Mouse (Mus musculus) heart, embryonic 11.5 days (tissue): ENCODE results near the gene Vsir. TPM values are rescaled to one million over a fixed set of nuclear protein-coding genes. Genes with fewer than 3 reads are reported as not detected.

Experiments
- ATAC-seq: fragments of 200-750 bp; cut with Nextera tagmentation; replicated peaks from 2 replicates; pipeline ENCODE4 v1.8.0; 2017; ENCODE audit warnings: moderate library complexity; ENCODE audit not compliant: insufficient number of reproducible peaks, low FRiP score, low TSS enrichment
- H3K27ac ChIP-seq: fragments of 300-500 bp; sonication (generic); 2 replicates; pipeline ENCODE4 v1.5.1; 2014; ENCODE audit warnings: mild to moderate bottlenecking, low read depth, low read length
- H3K27me3 ChIP-seq: fragments of 300-500 bp; sonication (generic); 2 replicates; pipeline ENCODE4 v1.6.1; 2014; ENCODE audit warnings: mild to moderate bottlenecking, low read length, mixed read lengths; ENCODE audit not compliant: control insufficient read depth, insufficient read depth
- H3K36me3 ChIP-seq: fragments of 300-500 bp; sonication (generic); 2 replicates; pipeline ENCODE4 v1.6.1; 2014; ENCODE audit warnings: mild to moderate bottlenecking, low read length, moderate library complexity, mixed read lengths; ENCODE audit not compliant: control insufficient read depth, insufficient read depth
- H3K4me1 ChIP-seq: fragments of 300-500 bp; sonication (generic); 2 replicates; pipeline ENCODE4 v1.6.1; 2014; ENCODE audit warnings: low read length; ENCODE audit not compliant: control insufficient read depth, insufficient read depth
- H3K4me2 ChIP-seq: fragments of 300-500 bp; sonication (generic); 2 replicates; pipeline ENCODE4 v1.6.1; 2014; ENCODE audit warnings: mild to moderate bottlenecking, moderate library complexity
- H3K4me3 ChIP-seq: fragments of 300-500 bp; sonication (generic); 2 replicates; pipeline ENCODE4 v1.5.1; 2014; ENCODE audit warnings: low read depth, low read length
- H3K9ac ChIP-seq: fragments of 300-500 bp; sonication (generic); 2 replicates; pipeline ENCODE4 v1.6.1; 2014; ENCODE audit warnings: mild to moderate bottlenecking, low read depth, low read length, moderate library complexity
- H3K9me3 ChIP-seq: fragments of 300-500 bp; sonication (generic); replicated peaks from 2 replicates; pipeline ENCODE4 v1.6.1; 2016; ENCODE audit warnings: low read length; ENCODE audit not compliant: control insufficient read depth
- WGBS: fragments of 180-500 bp; shearing (Covaris S2); extraction: QIAGEN DNeasy Blood & Tissue Kit; methylation state at CpG from one replicate; pipeline ENCODE4 v1.1.7; 2014; ENCODE audit not compliant: insufficient replicate concordance; 5-methylcytosine and 5-hydroxymethylcytosine counted together
- polyA plus RNA-seq: library from polyadenylated mRNA; unstranded; fragments of >200 nt; fragmentation: Nextera tagmentation; extraction: Ambion mirVana; gene quantifications from 2 replicates; pipeline ENCODE4 v1.2.1, GENCODE M21; 2014

Vsir gene
- polyA plus RNA-seq = 1.2 and 1.9 TPM in 2 replicates

- H3K27me3 ChIP-seq = no peaks in the 10 kb centered on the region; the same call in 1 of the 2 replicates
- peaks cover 29% of the 10 kb centered on the region for H3K4me1 ChIP-seq
- under 1% methylated on average over 32 of the region's 37 CpGs for WGBS
- no peaks in the 10 kb centered on the region for H3K36me3 ChIP-seq
- H3K27ac ChIP-seq = peak within 1 kb of the TSS; percentile 6; the same call in 1 of the 2 replicates
- peak within 1 kb of the TSS; percentile 54 for H3K9ac ChIP-seq
- H3K4me3 ChIP-seq = peak within 1 kb of the TSS; percentile 37
- ATAC-seq = no peak; the same call in 1 of the 2 replicates
- H3K4me2 ChIP-seq = peak within 1 kb of the TSS; percentile 71
- no peaks in the 10 kb centered on the region for H3K9me3 ChIP-seq
Observed at GRCm38 (mm10) chr10:60346701-60347405, at the start of gene Vsir. Gene Vsir (plus strand): TSS chr10:60346851.

GRCm38 (mm10) chr10:60299636-60300035, 47.0 kb upstream of the Vsir start:
- no peak for ATAC-seq
- H3K27ac ChIP-seq = no peak overlapping the region
- H3K4me3 ChIP-seq = no peak overlapping the region
- H3K9ac ChIP-seq = no peak overlapping the region
- H3K27me3 ChIP-seq = no peaks in the 10 kb centered on the region
- no peak overlapping the region for H3K4me2 ChIP-seq
- H3K36me3 ChIP-seq = peaks cover 27% of the 10 kb centered on the region
- WGBS = 95% methylated on average over 12 of the region's 12 CpGs
- H3K4me1 ChIP-seq = no peaks in the 10 kb centered on the region
- no peaks in the 10 kb centered on the region for H3K9me3 ChIP-seq

GRCm38 (mm10) chr10:60303419-60303818, 43.2 kb upstream of the Vsir start:
- H3K9ac ChIP-seq = no peak overlapping the region
- H3K9me3 ChIP-seq = no peaks in the 10 kb centered on the region
- peaks cover 24% of the 10 kb centered on the region for H3K36me3 ChIP-seq
- no peak overlapping the region for H3K4me2 ChIP-seq
- 82% methylated on average over 17 of the region's 17 CpGs for WGBS
- H3K4me3 ChIP-seq = no peak overlapping the region
- H3K4me1 ChIP-seq = no peaks in the 10 kb centered on the region; the same call in 1 of the 2 replicates
- H3K27ac ChIP-seq = no peak overlapping the region
- no peaks in the 10 kb centered on the region for H3K27me3 ChIP-seq
- no peak for ATAC-seq

GRCm38 (mm10) chr10:60304854-60305628, 41.6 kb upstream of the Vsir start:
- no peaks in the 10 kb centered on the region for H3K9me3 ChIP-seq
- H3K4me1 ChIP-seq = no peaks in the 10 kb centered on the region; the same call in 1 of the 2 replicates
- no peak overlapping the region for H3K27ac ChIP-seq
- 62% methylated on average over 15 of the region's 15 CpGs for WGBS
- H3K27me3 ChIP-seq = no peaks in the 10 kb centered on the region
- peak; percentile 40; the same call in 1 of the 2 replicates for ATAC-seq
- no peak overlapping the region for H3K9ac ChIP-seq
- H3K4me2 ChIP-seq = no peak overlapping the region
- H3K4me3 ChIP-seq = no peak overlapping the region
- H3K36me3 ChIP-seq = peaks cover 13% of the 10 kb centered on the region

- H3K27me3 ChIP-seq = no peaks in the 10 kb centered on the region
- H3K9ac ChIP-seq = no peak overlapping the region
- no peaks in the 10 kb centered on the region for H3K36me3 ChIP-seq
- no peak overlapping the region for H3K4me2 ChIP-seq
- 86% methylated on average over 13 of the region's 13 CpGs for WGBS
- H3K4me3 ChIP-seq = no peak overlapping the region
- no peaks in the 10 kb centered on the region for H3K4me1 ChIP-seq
- H3K9me3 ChIP-seq = no peaks in the 10 kb centered on the region
- no peak for ATAC-seq
- no peak overlapping the region for H3K27ac ChIP-seq
Observed at GRCm38 (mm10) chr10:60310629-60311028, 36.0 kb upstream of the Vsir start.

- no peak for ATAC-seq
- Histone ChIP-seq H3K4me3 (no peak overlapping the region), H3K9ac (no peak overlapping the region), H3K9me3 (no peaks in the 10 kb centered on the region), H3K4me2 (no peak overlapping the region), H3K4me1 (no peaks in the 10 kb centered on the region), H3K36me3 (no peaks in the 10 kb centered on the region), H3K27ac (no peak overlapping the region), H3K27me3 (no peaks in the 10 kb centered on the region)
- 68% methylated on average over 5 of the region's 5 CpGs for WGBS
Observed at GRCm38 (mm10) chr10:60313606-60314005, 33.0 kb upstream of the Vsir start.

GRCm38 (mm10) chr10:60316166-60316565, 30.5 kb upstream of the Vsir start:
- H3K27me3 ChIP-seq = no peaks in the 10 kb centered on the region
- H3K4me1 ChIP-seq = no peaks in the 10 kb centered on the region
- H3K36me3 ChIP-seq = no peaks in the 10 kb centered on the region
- no peak overlapping the region for H3K9ac ChIP-seq
- no peak overlapping the region for H3K4me2 ChIP-seq
- ATAC-seq = no peak
- no peak overlapping the region for H3K27ac ChIP-seq
- WGBS = 77% methylated on average over 4 of the region's 4 CpGs
- H3K4me3 ChIP-seq = no peak overlapping the region
- H3K9me3 ChIP-seq = no peaks in the 10 kb centered on the region; the same call in 1 of the 2 replicates

GRCm38 (mm10) chr10:60328963-60329650, 17.5 kb upstream of the Vsir start:
- WGBS = 69% methylated on average over 11 of the region's 11 CpGs
- Histone ChIP-seq H3K9me3 (no peaks in the 10 kb centered on the region), H3K36me3 (no peaks in the 10 kb centered on the region), H3K4me3 (no peak overlapping the region), H3K27me3 (no peaks in the 10 kb centered on the region), H3K9ac (no peak overlapping the region), H3K4me1 (peaks cover 6% of the 10 kb centered on the region; the same call in 1 of the 2 replicates), H3K27ac (no peak overlapping the region), H3K4me2 (no peak overlapping the region)
- no peak for ATAC-seq
